Mouse (Mus musculus): ENCODE measurements around the gene Snx7.

GRCm38 (mm10) chr3:117875450-117875849 lies 6.7 kb upstream of the Snx7 start:
- no peak for TF ChIP-seq POLR2A (IDR thresholded peaks at IDR 0.05; ENCODE audit: borderline replicate concordance, low read depth, low read length)
- no peak for TF ChIP-seq CTCF (IDR thresholded peaks at IDR 0.05; ENCODE audit: low read depth, low read length)

All from bone marrow macrophage, adult 2 months (primary cell).